Mouse (Mus musculus) lung, embryonic 15.5 days (tissue): Measurements from ENCODE around the gene Btbd8. TPM values are rescaled to one million over a fixed set of nuclear protein-coding genes. Genes with fewer than 3 reads are reported as not detected.

Experiments used
- ATAC-seq: fragments of 200-750 bp; cut with Nextera tagmentation; 2 replicates; pipeline ENCODE4 v1.8.0; 2017; ENCODE audit warnings: moderate number of reproducible peaks, borderline replicate concordance; ENCODE audit not compliant: low FRiP score, low TSS enrichment; ENCODE audit errors: extremely low read depth
- H3K27ac ChIP-seq: fragments of 300-500 bp; sonication (generic); 2 replicates; pipeline ENCODE4 v1.5.1; 2015; ENCODE audit warnings: moderate library complexity, mild to moderate bottlenecking, inconsistent platforms
- H3K27me3 ChIP-seq: fragments of 300-500 bp; sonication (generic); 2 replicates; pipeline ENCODE4 v1.6.1; 2015; ENCODE audit warnings: inconsistent platforms
- H3K36me3 ChIP-seq: fragments of 300-500 bp; sonication (generic); 2 replicates; pipeline ENCODE4 v1.6.1; 2015; ENCODE audit warnings: inconsistent platforms
- H3K4me1 ChIP-seq: fragments of 300-500 bp; sonication (generic); 2 replicates; pipeline ENCODE4 v1.6.1; 2015; ENCODE audit warnings: inconsistent platforms
- H3K4me2 ChIP-seq: fragments of 300-500 bp; sonication (generic); 2 replicates; pipeline ENCODE4 v1.6.1; 2015; ENCODE audit warnings: inconsistent platforms, mild to moderate bottlenecking, moderate library complexity
- H3K4me3 ChIP-seq: fragments of 300-500 bp; sonication (generic); 2 replicates; pipeline ENCODE4 v1.5.1; 2015; ENCODE audit warnings: mild to moderate bottlenecking, inconsistent platforms
- H3K9ac ChIP-seq: fragments of 300-500 bp; sonication (generic); 2 replicates; pipeline ENCODE4 v1.6.1; 2015; ENCODE audit warnings: inconsistent platforms
- H3K9me3 ChIP-seq: fragments of 300-500 bp; sonication (generic); 2 replicates; pipeline ENCODE4 v1.6.1; 2016; ENCODE audit warnings: inconsistent platforms
- WGBS: fragments of 180-500 bp; shearing (Covaris S2); methylation state at CpG from one replicate; pipeline ENCODE4 v1.1.7; 2015; 5-methylcytosine and 5-hydroxymethylcytosine counted together
- polyA plus RNA-seq: library from polyadenylated mRNA; unstranded; fragments of >200 nt; fragmentation: Nextera tagmentation; extraction: Ambion mirVana; gene quantifications from 2 replicates; pipeline ENCODE4 v1.2.1, GENCODE M21; 2015

The Btbd8 gene
- polyA plus RNA-seq, 1 experiment from 2014 or later: 4.8 TPM

DNA sequence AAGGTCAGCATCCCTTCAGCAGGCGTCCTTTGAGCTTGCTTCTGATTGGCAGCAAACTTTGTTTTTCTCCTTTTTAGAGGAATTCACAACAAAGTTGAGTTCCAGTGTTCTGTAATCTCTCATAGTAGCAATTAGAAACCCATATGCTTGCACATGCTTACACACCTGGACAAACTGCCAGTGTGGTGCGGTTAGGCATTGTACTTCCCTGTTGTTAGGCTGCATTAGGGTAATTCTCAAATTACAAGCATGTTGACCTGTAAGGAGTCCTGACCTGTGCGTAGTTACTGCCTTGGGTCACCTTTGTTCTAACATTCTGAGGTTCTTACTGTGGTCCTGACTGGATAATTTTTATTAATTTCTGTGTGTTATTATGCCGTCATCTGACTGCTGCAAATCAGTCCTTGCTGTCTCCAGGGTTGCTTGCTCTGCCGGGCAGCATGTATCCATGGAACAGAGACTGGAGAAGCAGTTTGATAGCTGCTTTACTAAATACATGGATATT is 61.1 kb downstream of the Btbd8 start:
- H3K4me3 ChIP-seq: no peak overlapping the region
- no peaks in the 10 kb centered on the region for H3K27me3 ChIP-seq
- no peak for ATAC-seq
- WGBS: 71% methylated on average over 5 of the region's 5 CpGs
- H3K36me3 ChIP-seq: no peaks in the 10 kb centered on the region
- H3K9me3 ChIP-seq: no peaks in the 10 kb centered on the region
- H3K27ac ChIP-seq: no peak overlapping the region
- H3K4me1 ChIP-seq: no peaks in the 10 kb centered on the region
- H3K4me2 ChIP-seq: no peak overlapping the region
- H3K9ac ChIP-seq: no peak overlapping the region

DNA sequence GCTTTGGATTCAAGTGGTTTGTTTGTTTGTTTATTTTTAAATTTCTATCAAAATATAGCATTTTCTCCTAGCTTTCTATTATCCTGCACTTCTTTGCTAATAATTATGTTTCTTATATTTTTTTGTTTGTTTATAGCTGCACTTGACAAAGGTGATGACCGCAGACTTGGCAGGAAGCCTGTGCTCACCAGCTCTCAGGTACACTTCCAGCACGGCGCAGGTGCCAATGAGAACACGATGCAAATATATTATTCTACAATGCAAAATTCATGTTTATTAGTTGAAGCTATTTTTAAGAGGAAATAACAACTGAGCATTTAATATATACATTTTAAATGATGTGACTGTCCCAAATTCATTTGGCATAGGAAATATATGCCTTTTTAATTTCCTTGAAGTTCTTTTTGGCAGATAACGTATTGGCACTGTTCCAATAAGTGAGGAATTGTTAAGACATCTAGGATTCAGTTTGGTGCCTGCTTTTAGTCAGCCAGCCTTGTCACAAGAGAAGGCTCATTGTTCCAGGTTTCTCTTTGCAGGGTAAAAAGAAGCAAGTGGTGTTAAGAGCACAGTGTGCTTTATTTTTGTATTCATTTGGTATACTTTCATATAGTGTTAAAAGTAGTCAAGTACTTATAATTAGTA is 62.2 kb downstream of the Btbd8 start:
- 72% methylated on average over 5 of the region's 5 CpGs for WGBS
- H3K4me3 ChIP-seq: no peak overlapping the region
- H3K4me1 ChIP-seq: no peaks in the 10 kb centered on the region
- H3K27ac ChIP-seq: no peak overlapping the region
- H3K9ac ChIP-seq: no peak overlapping the region
- no peak for ATAC-seq
- H3K4me2 ChIP-seq: no peak overlapping the region
- H3K27me3 ChIP-seq: no peaks in the 10 kb centered on the region
- H3K36me3 ChIP-seq: no peaks in the 10 kb centered on the region
- H3K9me3 ChIP-seq: no peaks in the 10 kb centered on the region

DNA sequence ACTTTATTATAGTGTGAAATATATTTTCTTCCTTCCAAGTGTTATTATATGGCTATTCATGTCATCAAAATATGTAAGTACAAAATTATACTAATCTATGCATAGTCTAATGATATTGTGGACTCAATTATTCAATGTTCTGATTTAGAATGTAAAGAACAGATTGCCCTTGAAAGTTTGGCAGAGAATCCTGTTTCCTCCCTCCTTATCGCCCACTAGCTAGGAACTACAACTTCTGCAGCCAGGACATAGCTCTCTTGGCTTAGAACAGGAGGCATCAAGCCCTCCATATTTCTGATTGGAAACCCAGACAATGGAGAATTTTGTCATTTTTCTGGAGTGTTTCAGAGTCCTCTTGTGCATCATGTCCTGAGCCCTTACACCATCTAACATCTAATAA is 62.9 kb downstream of the Btbd8 start:
- Histone ChIP-seq H3K4me2 (no peak overlapping the region), H3K4me1 (no peaks in the 10 kb centered on the region), H3K9me3 (no peaks in the 10 kb centered on the region), H3K27me3 (no peaks in the 10 kb centered on the region), H3K36me3 (no peaks in the 10 kb centered on the region), H3K9ac (no peak overlapping the region), H3K4me3 (no peak overlapping the region), H3K27ac (no peak overlapping the region)
- WGBS: 85% methylated on average over 1 of the region's 1 CpGs
- ATAC-seq: no peak

DNA sequence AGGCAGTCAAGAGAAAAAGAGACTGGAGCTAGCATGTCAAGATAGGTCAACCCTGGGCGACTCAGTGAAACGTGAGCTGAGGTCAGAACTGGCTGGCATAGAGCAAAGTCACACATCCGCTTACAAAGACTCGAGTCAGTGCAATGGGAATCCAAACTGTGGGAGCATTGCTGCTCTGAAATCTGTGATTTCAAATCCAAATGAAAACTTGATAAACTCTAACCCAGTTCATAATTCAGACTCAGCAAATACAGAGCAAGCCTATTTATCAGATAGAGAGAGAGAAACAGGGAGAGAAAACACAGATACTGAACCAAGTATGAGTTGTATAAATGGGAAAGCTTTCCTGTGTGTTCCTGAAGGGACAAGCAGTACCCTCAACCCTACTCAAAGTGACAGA is 69.5 kb downstream of the Btbd8 start, which contains the start of gene Gm42669:
Gene Gm42669, plus strand, starts transcription at position 301 of the 400 bp plus-strand sequence.
- 69% methylated on average over 4 of the region's 4 CpGs for WGBS
- no peak for ATAC-seq

DNA sequence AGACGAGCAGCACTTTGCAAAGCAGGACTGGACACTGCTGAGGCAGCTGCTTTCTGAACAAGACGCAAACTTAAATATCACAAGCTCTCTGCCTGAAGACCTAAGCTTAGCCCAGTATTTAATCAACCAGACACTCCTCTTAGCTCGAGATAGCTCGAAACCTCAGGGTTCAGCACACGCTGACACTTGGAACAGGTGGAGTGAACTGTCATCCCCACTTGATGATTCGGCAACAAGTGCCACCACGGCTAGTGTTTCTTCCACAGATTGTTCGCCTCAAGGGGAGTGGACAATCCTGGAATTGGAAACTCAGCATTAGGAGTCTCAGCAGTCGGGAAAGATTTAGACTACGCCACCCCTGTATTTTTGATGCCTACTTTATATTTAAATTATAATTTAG is 72.7 kb downstream of the Btbd8 start:
- no peaks in the 10 kb centered on the region for H3K9me3 ChIP-seq
- no peaks in the 10 kb centered on the region for H3K4me1 ChIP-seq
- no peak for ATAC-seq
- no peak overlapping the region for H3K4me3 ChIP-seq
- 77% methylated on average over 10 of the region's 10 CpGs for WGBS
- no peak overlapping the region for H3K27ac ChIP-seq
- H3K9ac ChIP-seq: no peak overlapping the region
- no peaks in the 10 kb centered on the region for H3K27me3 ChIP-seq
- H3K4me2 ChIP-seq: no peak overlapping the region
- no peaks in the 10 kb centered on the region for H3K36me3 ChIP-seq

More for the DNA sequence above, 69.5 kb downstream of the Btbd8 start, which contains the start of gene Gm42669:
- Histone ChIP-seq H3K36me3 (no peaks in the 10 kb centered on the region), H3K4me3 (no peak within 1 kb of the TSS), H3K9ac (no peak within 1 kb of the TSS), H3K9me3 (no peaks in the 10 kb centered on the region), H3K27ac (no peak within 1 kb of the TSS), H3K4me2 (no peak within 1 kb of the TSS), H3K4me1 (no peaks in the 10 kb centered on the region), H3K27me3 (no peaks in the 10 kb centered on the region)

DNA sequence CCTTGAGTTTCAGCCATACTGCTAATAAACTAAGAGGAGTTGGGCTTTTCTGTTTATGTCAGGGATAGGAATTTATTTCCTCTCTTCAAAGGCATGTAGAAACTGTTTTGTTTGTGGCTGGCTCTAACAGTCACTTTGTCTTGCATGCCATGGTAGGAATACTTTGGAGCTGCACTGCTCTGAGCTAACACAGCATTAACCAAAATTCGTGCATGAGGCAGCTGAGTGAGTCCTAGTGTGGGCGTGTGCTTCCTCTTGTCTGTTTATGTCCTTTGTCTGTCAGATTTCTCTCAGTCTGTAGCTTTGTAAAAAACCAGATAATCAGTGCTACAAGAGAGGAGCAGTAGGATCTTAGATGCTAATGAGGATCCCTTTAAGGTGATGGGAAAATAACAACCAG is 73.5 kb downstream of the Btbd8 start:
- Histone ChIP-seq H3K9me3 (no peaks in the 10 kb centered on the region), H3K9ac (no peak overlapping the region), H3K27ac (no peak overlapping the region), H3K36me3 (no peaks in the 10 kb centered on the region), H3K4me2 (no peak overlapping the region), H3K4me3 (no peak overlapping the region), H3K27me3 (no peaks in the 10 kb centered on the region), H3K4me1 (no peaks in the 10 kb centered on the region)
- WGBS: 37% methylated on average over 2 of the region's 2 CpGs
- ATAC-seq: no peak

DNA sequence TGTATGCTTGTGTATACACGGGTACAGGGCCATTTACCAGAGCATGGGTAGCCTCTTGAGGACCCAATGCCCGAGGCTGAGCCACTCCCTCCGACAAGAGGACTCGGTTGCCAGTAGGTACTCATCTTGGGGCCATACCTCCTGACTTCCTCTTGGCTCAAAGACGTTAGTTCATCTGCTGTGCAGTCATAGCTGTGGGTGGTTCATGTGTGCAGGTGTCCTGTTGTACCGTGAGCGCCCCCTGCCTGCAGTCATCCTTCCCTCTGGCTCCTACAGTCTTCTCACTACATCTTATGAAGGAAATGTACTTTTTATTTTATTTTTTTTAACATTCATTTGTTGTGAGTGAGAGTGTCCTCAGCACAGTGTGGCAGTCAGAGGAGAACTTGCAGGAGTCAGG is 75.8 kb downstream of the Btbd8 start:
- ATAC-seq: no peak; the same call in 1 of the 2 replicates
- 42% methylated on average over 7 of the region's 7 CpGs for WGBS

DNA sequence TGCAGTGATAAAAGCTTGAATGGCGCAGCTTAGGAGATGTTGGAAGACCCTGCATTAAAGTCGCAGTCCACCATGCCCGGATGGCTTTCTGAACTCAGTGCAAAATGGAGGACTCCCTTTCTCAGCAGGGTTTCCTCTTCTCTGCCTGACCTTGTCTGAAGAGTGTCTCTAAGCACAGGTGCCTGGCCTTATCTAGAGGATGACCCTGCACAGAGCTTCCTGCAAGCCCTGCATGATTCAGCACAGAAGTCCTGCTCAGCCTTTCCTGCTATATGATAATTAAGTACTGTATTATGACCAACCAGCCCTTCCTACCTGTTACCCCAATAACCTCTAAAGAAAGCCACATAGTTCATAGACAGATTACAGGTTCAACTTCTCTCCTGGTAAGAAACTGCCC is 77.7 kb downstream of the Btbd8 start:
- H3K9ac ChIP-seq: no peak overlapping the region
- no peak overlapping the region for H3K4me3 ChIP-seq
- H3K9me3 ChIP-seq: no peaks in the 10 kb centered on the region
- H3K36me3 ChIP-seq: no peaks in the 10 kb centered on the region
- 89% methylated on average over 3 of the region's 3 CpGs for WGBS
- H3K27ac ChIP-seq: no peak overlapping the region
- no peaks in the 10 kb centered on the region for H3K27me3 ChIP-seq
- ATAC-seq: no peak
- no peaks in the 10 kb centered on the region for H3K4me1 ChIP-seq
- no peak overlapping the region for H3K4me2 ChIP-seq

More for the DNA sequence above, 75.8 kb downstream of the Btbd8 start:
- Histone ChIP-seq H3K4me1 (no peaks in the 10 kb centered on the region), H3K9me3 (no peaks in the 10 kb centered on the region), H3K27me3 (no peaks in the 10 kb centered on the region), H3K9ac (no peak overlapping the region), H3K4me2 (no peak overlapping the region), H3K27ac (no peak overlapping the region), H3K36me3 (no peaks in the 10 kb centered on the region), H3K4me3 (no peak overlapping the region)

DNA sequence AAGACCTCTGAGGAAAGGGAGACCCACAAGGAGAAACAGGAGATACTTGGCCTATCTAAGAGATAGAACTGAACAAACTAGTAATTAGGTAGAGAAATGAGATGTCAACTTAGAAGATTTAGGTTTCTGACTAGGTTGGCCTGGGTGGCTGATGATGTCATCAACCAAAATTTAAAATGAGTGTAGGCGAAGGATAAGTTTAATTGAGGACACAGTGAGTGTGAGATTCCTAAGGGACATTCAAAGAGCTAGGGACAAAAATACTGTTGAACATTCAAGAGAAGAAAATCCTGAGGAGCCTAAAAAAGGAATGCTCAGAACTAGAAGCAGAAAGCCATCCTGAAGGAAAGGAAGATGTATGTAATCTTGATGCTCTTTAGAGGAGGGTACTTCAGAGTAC is 78.3 kb downstream of the Btbd8 start:
- H3K9me3 ChIP-seq: no peaks in the 10 kb centered on the region
- H3K27me3 ChIP-seq: no peaks in the 10 kb centered on the region
- no peak overlapping the region for H3K4me3 ChIP-seq
- no peak overlapping the region for H3K27ac ChIP-seq
- ATAC-seq: no peak
- 93% methylated on average over 1 of the region's 1 CpGs for WGBS
- H3K9ac ChIP-seq: no peak overlapping the region
- no peaks in the 10 kb centered on the region for H3K4me1 ChIP-seq
- H3K4me2 ChIP-seq: no peak overlapping the region
- H3K36me3 ChIP-seq: no peaks in the 10 kb centered on the region

DNA sequence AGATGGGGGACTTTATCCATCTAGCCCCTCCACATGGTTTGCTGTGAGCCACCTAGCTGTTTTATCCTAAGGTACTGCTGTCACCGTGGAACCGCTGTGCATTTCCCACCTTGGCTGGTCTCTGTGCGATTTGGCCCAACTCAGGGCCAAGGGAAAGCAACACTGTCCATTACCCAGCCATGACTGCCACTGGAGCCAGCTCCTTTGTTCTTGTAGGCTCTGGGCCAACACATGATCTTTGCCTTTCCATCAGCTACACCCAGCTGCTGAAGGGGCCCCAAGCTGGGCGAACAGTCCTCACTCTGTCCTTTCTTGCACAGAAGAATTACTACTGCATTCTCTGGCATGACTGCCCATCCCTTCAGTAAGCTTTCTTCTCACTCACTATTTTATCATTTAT is 80.8 kb downstream of the Btbd8 start:
- Histone ChIP-seq H3K4me3 (no peak overlapping the region), H3K9me3 (no peaks in the 10 kb centered on the region), H3K36me3 (no peaks in the 10 kb centered on the region), H3K9ac (no peak overlapping the region), H3K4me1 (no peaks in the 10 kb centered on the region), H3K4me2 (no peak overlapping the region), H3K27ac (no peak overlapping the region), H3K27me3 (no peaks in the 10 kb centered on the region)
- no peak for ATAC-seq
- WGBS: 83% methylated on average over 4 of the region's 4 CpGs

DNA sequence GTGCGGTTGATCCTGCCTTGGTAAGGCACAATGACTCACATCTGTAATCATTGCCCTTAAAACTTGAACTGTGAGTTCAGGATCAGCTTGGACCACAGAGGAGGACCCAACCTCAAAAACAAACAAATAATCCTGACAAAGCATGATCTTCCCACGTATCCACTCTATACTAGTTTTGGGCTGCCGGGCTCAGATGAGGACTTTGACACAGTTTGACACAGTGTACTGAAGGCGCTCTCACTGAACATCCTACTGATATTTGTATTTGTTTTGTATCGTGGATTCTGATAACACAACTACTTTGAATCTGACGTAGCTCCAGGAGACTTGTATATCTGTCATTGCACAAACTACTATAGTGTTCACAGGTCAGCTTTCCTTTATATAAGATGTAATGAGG is 83.6 kb downstream of the Btbd8 start:
- ATAC-seq: no peak
- no peaks in the 10 kb centered on the region for H3K4me1 ChIP-seq
- H3K4me2 ChIP-seq: no peak overlapping the region
- H3K36me3 ChIP-seq: no peaks in the 10 kb centered on the region
- H3K4me3 ChIP-seq: no peak overlapping the region
- no peaks in the 10 kb centered on the region for H3K9me3 ChIP-seq
- 82% methylated on average over 6 of the region's 6 CpGs for WGBS
- no peaks in the 10 kb centered on the region for H3K27me3 ChIP-seq
- no peak overlapping the region for H3K9ac ChIP-seq
- H3K27ac ChIP-seq: no peak overlapping the region

DNA sequence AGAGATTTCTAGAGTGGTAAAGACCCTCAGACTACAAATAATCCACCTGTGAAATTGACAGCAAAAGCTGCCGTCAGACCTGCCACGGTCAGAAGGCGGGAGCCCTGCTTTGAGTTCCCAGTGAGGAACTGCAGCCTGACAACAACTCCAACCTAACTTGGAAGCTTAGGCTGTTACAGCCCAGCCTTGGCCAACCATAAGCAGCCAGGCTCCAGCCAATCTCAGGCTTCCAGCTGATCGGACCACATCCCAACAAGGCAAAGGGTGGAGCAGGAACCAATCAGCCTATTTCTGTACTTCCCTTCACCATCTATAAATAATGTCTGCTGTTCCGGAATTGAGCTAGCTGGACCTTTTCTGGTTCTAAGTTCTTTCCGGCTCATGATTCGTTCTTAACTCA is 84.1 kb downstream of the Btbd8 start:
- Histone ChIP-seq H3K27ac (no peak overlapping the region), H3K36me3 (no peaks in the 10 kb centered on the region), H3K4me1 (no peaks in the 10 kb centered on the region), H3K4me3 (no peak overlapping the region), H3K4me2 (no peak overlapping the region), H3K27me3 (no peaks in the 10 kb centered on the region), H3K9me3 (no peaks in the 10 kb centered on the region), H3K9ac (no peak overlapping the region)
- 66% methylated on average over 7 of the region's 7 CpGs for WGBS
- ATAC-seq: no peak

DNA sequence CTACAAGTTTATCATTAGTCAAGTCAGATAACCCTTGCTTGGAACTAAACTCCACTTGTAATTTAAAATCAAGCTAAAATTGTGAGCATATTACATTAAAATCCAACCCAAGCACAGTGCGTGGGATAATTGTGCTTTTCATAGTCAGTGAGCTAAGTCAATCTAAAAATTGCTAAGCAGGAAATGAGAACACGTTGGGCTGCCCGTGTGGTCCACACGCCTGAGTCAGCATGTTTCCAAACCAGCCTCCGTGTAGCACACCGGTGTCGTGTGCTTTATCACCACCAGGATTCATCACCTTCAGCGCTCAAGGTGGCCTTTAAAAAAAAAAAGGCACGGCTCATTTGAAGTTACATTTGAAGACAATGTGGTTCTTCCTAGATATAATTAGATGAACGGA is 86.5 kb downstream of the Btbd8 start:
- Histone ChIP-seq H3K9ac (no peak overlapping the region), H3K4me1 (no peaks in the 10 kb centered on the region)

More for the DNA sequence above, 86.5 kb downstream of the Btbd8 start:
- H3K9me3 ChIP-seq: no peaks in the 10 kb centered on the region
- H3K27me3 ChIP-seq: no peaks in the 10 kb centered on the region
- H3K36me3 ChIP-seq: no peaks in the 10 kb centered on the region
- H3K4me3 ChIP-seq: no peak overlapping the region
- ATAC-seq: no peak
- no peak overlapping the region for H3K27ac ChIP-seq
- no peak overlapping the region for H3K4me2 ChIP-seq
- 73% methylated on average over 10 of the region's 10 CpGs for WGBS
